Mouse (Mus musculus) adrenal gland, postnatal 4 days (tissue): ENCODE data around the gene Zscan4-ps1. TPM values are rescaled to one million over a fixed set of nuclear protein-coding genes. Genes with fewer than 3 reads are reported as not detected.
"Not testable (repeated sequence)": the region's sequence is repeated elsewhere in the genome, so short reads cannot be mapped to it uniquely, and the experiment has no call there.

ENCODE experiments used
- DNase-seq, 2 experiments: peaks; one replicate each; pipeline ENCODE4 v3.0.0; 2021 to 2022; ENCODE audit warnings: low spot score in 2 of 2, mixed read lengths in 2 of 2
- long read RNA-seq, 2 experiments: library from polyadenylated mRNA; stranded (forward); transcript quantifications; one replicate each; pipeline ENCODE4 v2.0.0; 2021
- total RNA-seq, 2 experiments: library from RNA; stranded (reverse); gene quantifications; 2 replicates each; pipeline ENCODE4 v1.2.3; 2021

Gene Zscan4-ps1
- total RNA-seq, result not detected
- long read RNA-seq, experiment 1, result 0 reads
- long read RNA-seq, experiment 2, result 0 reads

- DNase-seq, result not testable (repeated sequence)
These were observed at the start of gene Zscan4-ps1 for GRCm38 (mm10) chr7:11069591-11069990. Zscan4-ps1 (minus strand) TSS chr7:11069691.

Other genes with a start within 250 kb of the Zscan4-ps1 start
- not detected for gene Zscan4b, start 164.6 kb downstream of the Zscan4-ps1 start, total RNA-seq
- gene Zscan4c, start 63.9 kb downstream of the Zscan4-ps1 start, total RNA-seq, result not detected
- not detected for gene Zscan4d, start 96.5 kb upstream of the Zscan4-ps1 start, total RNA-seq
- gene Zscan4e, start 241.0 kb upstream of the Zscan4-ps1 start, total RNA-seq, result not detected